Comparison of ENCODE assay signal across 17 mouse cellular contexts in the genomic region with DNA sequence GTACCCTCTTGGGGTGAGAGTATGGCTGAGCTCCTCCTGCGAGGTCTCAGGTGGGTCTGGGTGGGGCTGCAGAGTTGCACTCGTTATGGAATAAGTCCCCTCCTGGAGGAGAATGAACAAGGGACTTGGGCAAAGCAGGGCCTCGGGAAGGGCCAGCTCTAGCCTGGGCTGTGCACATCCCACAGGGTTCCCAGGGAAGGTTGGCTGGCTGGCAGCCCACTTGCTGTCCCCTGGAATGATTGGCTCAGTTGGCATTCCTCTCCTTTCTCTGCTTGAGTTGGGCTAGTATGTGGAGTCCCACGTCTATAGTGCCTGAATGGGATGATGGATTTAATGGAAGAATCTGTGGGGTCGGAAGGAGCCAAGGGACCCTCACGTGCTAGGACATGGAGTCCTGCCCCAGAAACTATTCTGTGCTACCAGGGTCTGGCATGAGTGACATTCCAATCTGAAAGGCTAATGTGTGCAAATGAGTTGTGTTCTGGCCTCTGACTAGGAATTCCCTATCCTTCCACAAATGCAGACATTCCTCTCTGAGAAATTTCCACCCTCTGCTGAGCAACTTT. TPM values are rescaled to one million over a fixed set of nuclear protein-coding genes. Genes with fewer than 3 reads are reported as not detected.
DNase-seq lines count a peak whose midpoint lies in the region; ATAC-seq lines count a peak whose summit lies in the region.
"Had no signal": no experiment of that assay in that cellular context is flagged by ENCODE, and none has a peak within 500 bp of the region (broad histone marks: within the 10 kb centered on the region; RNA-seq: fewer than 3 reads in every experiment).

No protein-coding gene starts in this region.

- H3K4me1 ChIP-seq in forebrain, embryonic 15.5 days, result no peaks in the 10 kb centered on the region
- no peaks in the 10 kb centered on the region; the same call in 1 of the 2 replicates for H3K4me1 ChIP-seq in forebrain, embryonic 11.5 days (replicated peaks; ENCODE audit: control insufficient read depth, insufficient read depth, low read length)
- no peaks in the 10 kb centered on the region for H3K4me1 ChIP-seq in kidney, embryonic 14.5 days (ENCODE audit: control insufficient read depth, insufficient read depth, low read length)
- 0 out of 2 replicates have a peak, but pooled peaks cover 5% of the 10 kb centered on the region for H3K4me1 ChIP-seq in hindbrain, embryonic 14.5 days (replicated peaks; ENCODE audit: control insufficient read depth, insufficient read depth, low read length)

- H3K4me2 ChIP-seq in forebrain, embryonic 15.5 days (replicated peaks), result no peak overlapping the region
- no peak overlapping the region for H3K4me2 ChIP-seq in forebrain, embryonic 11.5 days (ENCODE audit: low read depth, low read length, severe bottlenecking)
- H3K4me2 ChIP-seq in kidney, embryonic 14.5 days (replicated peaks; ENCODE audit: low read depth, low read length), result no peak overlapping the region
- no peak overlapping the region for H3K4me2 ChIP-seq in hindbrain, embryonic 14.5 days (replicated peaks)
- H3K4me2 ChIP-seq: midbrain, embryonic 12.5 days had no signal

- no peak overlapping the region for H3K27ac ChIP-seq in forebrain, embryonic 15.5 days (replicated peaks)
- no peak overlapping the region for H3K27ac ChIP-seq in forebrain, embryonic 11.5 days (ENCODE audit: low read depth, low read length)
- no peak overlapping the region for H3K27ac ChIP-seq in kidney, embryonic 14.5 days (ENCODE audit: low read depth, low read length)
- H3K27ac ChIP-seq in hindbrain, embryonic 14.5 days, result no peak overlapping the region
- H3K27ac ChIP-seq: liver, embryonic 14.5 days; midbrain, embryonic 12.5 days had no signal

- no peaks in the 10 kb centered on the region for H3K27me3 ChIP-seq in forebrain, embryonic 15.5 days
- no peaks in the 10 kb centered on the region for H3K27me3 ChIP-seq in forebrain, embryonic 11.5 days (ENCODE audit: control insufficient read depth, insufficient read depth, low read length)
- no peaks in the 10 kb centered on the region for H3K27me3 ChIP-seq in kidney, embryonic 14.5 days (ENCODE audit: control insufficient read depth, insufficient read depth, low read length)
- no peaks in the 10 kb centered on the region for H3K27me3 ChIP-seq in hindbrain, embryonic 14.5 days (ENCODE audit: control insufficient read depth, insufficient read depth, low read length)
- H3K27me3 ChIP-seq: midbrain, embryonic 12.5 days had no signal

- 55% methylated on average over 6 of the region's 6 CpGs for WGBS in forebrain, embryonic 15.5 days
- 77% methylated on average over 6 of the region's 6 CpGs for WGBS in forebrain, embryonic 11.5 days
- WGBS in kidney, embryonic 14.5 days, result 73% methylated on average over 6 of the region's 6 CpGs
- WGBS in hindbrain, embryonic 14.5 days, result 58% methylated on average over 6 of the region's 6 CpGs

- no peak overlapping the region for H3K4me3 ChIP-seq in forebrain, embryonic 15.5 days
- no peak overlapping the region for H3K4me3 ChIP-seq in forebrain, embryonic 11.5 days (ENCODE audit: low read depth, low read length)
- no peak overlapping the region for H3K4me3 ChIP-seq in kidney, embryonic 14.5 days (ENCODE audit: low read length)
- no peak overlapping the region for H3K4me3 ChIP-seq in hindbrain, embryonic 14.5 days (replicated peaks; ENCODE audit: low read length)
- H3K4me3 ChIP-seq: midbrain, embryonic 12.5 days had no signal

- H3K9ac ChIP-seq in forebrain, embryonic 15.5 days (replicated peaks), result no peak overlapping the region
- no peak overlapping the region for H3K9ac ChIP-seq in forebrain, embryonic 11.5 days (ENCODE audit: low read length)
- no peak overlapping the region for H3K9ac ChIP-seq in kidney, embryonic 14.5 days (ENCODE audit: low read depth, low read length)
- no peak overlapping the region for H3K9ac ChIP-seq in hindbrain, embryonic 14.5 days
- H3K9ac ChIP-seq: liver, embryonic 14.5 days; midbrain, embryonic 12.5 days had no signal

- H3K9me3 ChIP-seq in forebrain, embryonic 15.5 days, result no peaks in the 10 kb centered on the region
- H3K9me3 ChIP-seq in forebrain, embryonic 11.5 days (ENCODE audit: control insufficient read depth, low read length), result no peaks in the 10 kb centered on the region
- H3K9me3 ChIP-seq in kidney, embryonic 14.5 days (ENCODE audit: control insufficient read depth, low read length), result no peaks in the 10 kb centered on the region
- no peaks in the 10 kb centered on the region for H3K9me3 ChIP-seq in hindbrain, embryonic 14.5 days (ENCODE audit: control insufficient read depth, low read length)
- H3K9me3 ChIP-seq: midbrain, embryonic 12.5 days had no signal

- peak; percentile 29; the same call in 1 of the 2 replicates for ATAC-seq in forebrain, embryonic 15.5 days (replicated peaks)
- ATAC-seq in forebrain, embryonic 11.5 days (replicated peaks; ENCODE audit: low FRiP score), result no peak
- no peak for ATAC-seq in kidney, embryonic 14.5 days (ENCODE audit: low FRiP score, low TSS enrichment)
- ATAC-seq in hindbrain, embryonic 14.5 days (ENCODE audit: low FRiP score), result peak; percentile 66; the same call in 1 of the 2 replicates

- H3K36me3 ChIP-seq in forebrain, embryonic 15.5 days, result no peaks in the 10 kb centered on the region
- H3K36me3 ChIP-seq in forebrain, embryonic 11.5 days (ENCODE audit: control insufficient read depth, insufficient read depth, low read length), result no peaks in the 10 kb centered on the region
- no peaks in the 10 kb centered on the region for H3K36me3 ChIP-seq in kidney, embryonic 14.5 days (ENCODE audit: control insufficient read depth, insufficient read depth, low read length)
- no peaks in the 10 kb centered on the region for H3K36me3 ChIP-seq in hindbrain, embryonic 14.5 days (replicated peaks; ENCODE audit: control insufficient read depth, insufficient read depth)
- H3K36me3 ChIP-seq: midbrain, embryonic 12.5 days had no signal

- DNase-seq in forebrain, embryonic 11.5 days (ENCODE audit: low spot score), result no peak
- DNase-seq in kidney, adult 11 months, result peak; percentile 37
- DNase-seq in 3134 (ENCODE audit: extremely low read depth, insufficient read length, low spot score), result peak; percentile 14
- DNase-seq in hindbrain, embryonic 14.5 days (ENCODE audit: low spot score), result no peak
- DNase-seq in urinary bladder, adult 2 months (ENCODE audit: low spot score), result no peak
- no peak for DNase-seq in right cerebral cortex, postnatal 4 days
- DNase-seq: adrenal gland, postnatal 10 days; B cell, adult 2 months; cerebellum, postnatal 14 days; gastrocnemius, postnatal 14 days; layer of hippocampus, postnatal 36 days; thymus, postnatal 36 days had no signal

RNA-seq across cellular contexts. Expression of a gene that starts 7.5 kb away (rescaled TPM):
- not detected in 2 replicates for polyA plus RNA-seq in forebrain, embryonic 15.5 days (2015; fragmentation: Nextera tagmentation; extraction: Ambion mirVana)
- not detected in 2 replicates for polyA plus RNA-seq in forebrain, embryonic 11.5 days (2014; fragmentation: Nextera tagmentation; extraction: Ambion mirVana)
- polyA plus RNA-seq in kidney, embryonic 14.5 days (2014; fragmentation: Nextera tagmentation; extraction: Ambion mirVana), result 0.16 and 0.23 TPM in 2 replicates
- 0.46 TPM in 1 of 2 replicates, not detected in the other for polyA plus RNA-seq in hindbrain, embryonic 14.5 days (2014; fragmentation: Nextera tagmentation; extraction: Ambion mirVana)
- polyA plus RNA-seq in urinary bladder, adult 2 months (2012; rRNA removed), result 0.03 and 0.04 TPM in 2 replicates
- polyA plus RNA-seq: liver, embryonic 14.5 days; neural tube, embryonic 11.5 days had no signal

RNA-seq across cellular contexts. Expression of a gene that starts 51.6 kb away (rescaled TPM):
- 11.3 and 13.1 TPM in 2 replicates for polyA plus RNA-seq in forebrain, embryonic 15.5 days (2015; fragmentation: Nextera tagmentation; extraction: Ambion mirVana)
- 24.6 and 26.1 TPM in 2 replicates for polyA plus RNA-seq in forebrain, embryonic 11.5 days (2014; fragmentation: Nextera tagmentation; extraction: Ambion mirVana)
- 12.6 and 20.9 TPM in 2 replicates for polyA plus RNA-seq in kidney, embryonic 14.5 days (2014; fragmentation: Nextera tagmentation; extraction: Ambion mirVana)
- 7.5 and 9.3 TPM in 2 replicates for polyA plus RNA-seq in hindbrain, embryonic 14.5 days (2014; fragmentation: Nextera tagmentation; extraction: Ambion mirVana)
- polyA plus RNA-seq in urinary bladder, adult 2 months (2012; rRNA removed), result 4.2 and 5.2 TPM in 2 replicates

Comparison
In these comparisons a context has a peak if more than half of its experiments do, and no peak if none do; other contexts are left out.
1. ATAC-seq: peak in forebrain, embryonic 15.5 days (single experiment) and hindbrain, embryonic 14.5 days (single experiment); none in forebrain, embryonic 11.5 days (single experiment) and kidney, embryonic 14.5 days (single experiment).
2. DNase-seq: peak in kidney, adult 11 months (single experiment) and 3134 (single experiment); none in forebrain, embryonic 11.5 days (single experiment), hindbrain, embryonic 14.5 days (single experiment), urinary bladder, adult 2 months (single experiment) and right cerebral cortex, postnatal 4 days (single experiment).